Mouse (Mus musculus) 3134 (cell line): ENCODE measurements around the gene Qrfpr.
A peak's percentile ranks its signal among the peaks of the same experiment; 100 is the strongest.

Experiments used
- DNase-seq: peaks from one replicate; pipeline ENCODE4 v3.0.0-alpha.2; 2011; ENCODE audit warnings: low spot score; ENCODE audit not compliant: insufficient read length; ENCODE audit errors: extremely low read depth

Qrfpr gene

GRCm38 (mm10) chr3:36221743-36222682 lies at the start of gene Qrfpr:
Qrfpr (minus strand) TSS chr3:36222313.
- no peak for DNase-seq

- no peak for DNase-seq
Measured at GRCm38 (mm10) chr3:36263873-36264272, 41.8 kb upstream of the Qrfpr start.

- no peak for DNase-seq
Measured at GRCm38 (mm10) chr3:36263265-36263664, 41.2 kb upstream of the Qrfpr start.

- no peak for DNase-seq
Measured at GRCm38 (mm10) chr3:36250585-36250984, 28.5 kb upstream of the Qrfpr start.

GRCm38 (mm10) chr3:36248446-36248845 lies 26.3 kb upstream of the Qrfpr start:
- DNase-seq: no peak

GRCm38 (mm10) chr3:36229941-36230340 lies 7.8 kb upstream of the Qrfpr start:
- DNase-seq: no peak

GRCm38 (mm10) chr3:36227246-36227645 lies 5.1 kb upstream of the Qrfpr start:
- no peak for DNase-seq

GRCm38 (mm10) chr3:36223361-36223760 lies 1.2 kb upstream of the Qrfpr start:
- no peak for DNase-seq

- no peak for DNase-seq
Measured at GRCm38 (mm10) chr3:36212758-36213157, 9.4 kb downstream of the Qrfpr start.

- no peak for DNase-seq
Measured at GRCm38 (mm10) chr3:36210939-36211338, 11.2 kb downstream of the Qrfpr start.

GRCm38 (mm10) chr3:36209776-36210555 lies 12.1 kb downstream of the Qrfpr start:
- peak; percentile 38 for DNase-seq

GRCm38 (mm10) chr3:36207520-36208264 lies 14.4 kb downstream of the Qrfpr start:
- DNase-seq: no peak

GRCm38 (mm10) chr3:36202932-36203331 lies 19.2 kb downstream of the Qrfpr start:
- DNase-seq: no peak

GRCm38 (mm10) chr3:36201098-36201497 lies 21.0 kb downstream of the Qrfpr start:
- no peak for DNase-seq

- peak; percentile 69 for DNase-seq
Measured at GRCm38 (mm10) chr3:36189243-36189642, 32.9 kb downstream of the Qrfpr start.

- no peak for DNase-seq
Measured at GRCm38 (mm10) chr3:36186510-36186909, 35.6 kb downstream of the Qrfpr start.

- DNase-seq: no peak
Measured at GRCm38 (mm10) chr3:36181519-36181918, 40.6 kb downstream of the Qrfpr start.

- DNase-seq: peak; percentile 42
Measured at GRCm38 (mm10) chr3:36173761-36174160, 48.4 kb downstream of the Qrfpr start.

GRCm38 (mm10) chr3:36171348-36171747 lies 50.8 kb downstream of the Qrfpr start:
- peak; percentile 20 for DNase-seq

GRCm38 (mm10) chr3:36170670-36171210 lies 51.4 kb downstream of the Qrfpr start:
- DNase-seq: no peak

- DNase-seq: no peak
Measured at GRCm38 (mm10) chr3:36155268-36155667, 66.8 kb downstream of the Qrfpr start.
